Mouse (Mus musculus): ENCODE results near the gene 4930407I10Rik.
A peak's percentile ranks its signal among the peaks of the same experiment; 100 is the strongest.

Gene 4930407I10Rik

GRCm38 (mm10) chr15:82058719-82059201 lies at the start of gene 4930407I10Rik:
TSS of gene 4930407I10Rik (plus strand) at chr15:82059151.
- DNase-seq: no peak

- no peak for DNase-seq
These were observed 47.0 kb upstream of the 4930407I10Rik start for GRCm38 (mm10) chr15:82011947-82012346.

DNA sequence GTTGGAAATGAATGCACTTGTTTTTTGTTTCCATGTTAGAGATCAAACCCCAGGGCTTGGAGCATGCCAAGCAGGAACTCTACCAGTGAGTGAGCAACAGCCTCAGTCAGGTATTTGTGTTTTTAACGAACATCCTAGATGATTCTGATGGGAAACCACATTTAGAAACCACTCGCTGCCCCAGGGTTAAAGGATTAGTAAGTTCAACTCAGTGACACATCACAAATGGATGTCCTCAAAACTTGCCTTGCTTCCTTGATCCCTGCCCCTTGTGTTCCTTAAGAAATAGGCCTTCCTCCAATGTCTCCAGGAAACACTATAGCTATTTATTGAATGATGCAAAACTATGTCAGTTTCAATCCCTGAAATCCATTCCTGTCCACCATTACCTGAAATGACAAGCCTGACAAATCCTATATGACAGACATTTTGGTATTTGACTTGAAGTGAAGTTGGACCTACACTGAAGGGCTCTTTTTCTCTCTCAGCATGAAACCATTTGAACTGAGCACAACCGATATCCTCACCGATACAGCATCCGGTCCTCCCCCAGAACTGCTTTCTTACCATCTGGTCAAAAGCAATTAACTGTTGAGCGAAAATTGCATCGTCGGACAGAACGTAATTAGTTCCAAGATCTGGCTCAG lies 44.1 kb upstream of the 4930407I10Rik start:
- DNase-seq: no peak

GRCm38 (mm10) chr15:82015392-82016100 lies 43.4 kb upstream of the 4930407I10Rik start:
- DNase-seq: peak; percentile 35

- DNase-seq: peak; percentile 99
These were observed 42.7 kb upstream of the 4930407I10Rik start for GRCm38 (mm10) chr15:82016101-82016808.

- no peak for DNase-seq
These were observed 42.1 kb upstream of the 4930407I10Rik start for GRCm38 (mm10) chr15:82016830-82017229.

DNA sequence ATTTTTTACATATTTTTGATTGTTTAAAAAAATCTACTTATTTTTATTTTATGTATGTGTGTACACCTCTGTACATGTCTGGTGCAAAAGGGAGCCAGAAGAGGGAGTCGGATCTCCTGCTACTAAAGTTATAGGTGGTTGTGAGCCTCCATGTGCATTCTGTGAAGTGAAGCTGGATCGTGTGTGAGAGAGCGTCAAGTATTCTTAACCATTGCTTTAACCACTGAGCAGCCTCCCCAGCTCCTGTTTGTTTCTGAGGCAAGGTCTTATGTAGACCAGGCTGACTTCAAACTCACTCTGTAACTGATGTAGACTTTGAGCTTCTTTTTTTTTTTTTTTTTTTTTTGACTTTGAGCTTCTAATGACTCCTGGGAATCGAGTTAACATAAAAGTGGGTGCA lies 41.5 kb upstream of the 4930407I10Rik start:
- DNase-seq: no peak

GRCm38 (mm10) chr15:82019288-82019687 lies 39.7 kb upstream of the 4930407I10Rik start:
- DNase-seq: no peak

DNA sequence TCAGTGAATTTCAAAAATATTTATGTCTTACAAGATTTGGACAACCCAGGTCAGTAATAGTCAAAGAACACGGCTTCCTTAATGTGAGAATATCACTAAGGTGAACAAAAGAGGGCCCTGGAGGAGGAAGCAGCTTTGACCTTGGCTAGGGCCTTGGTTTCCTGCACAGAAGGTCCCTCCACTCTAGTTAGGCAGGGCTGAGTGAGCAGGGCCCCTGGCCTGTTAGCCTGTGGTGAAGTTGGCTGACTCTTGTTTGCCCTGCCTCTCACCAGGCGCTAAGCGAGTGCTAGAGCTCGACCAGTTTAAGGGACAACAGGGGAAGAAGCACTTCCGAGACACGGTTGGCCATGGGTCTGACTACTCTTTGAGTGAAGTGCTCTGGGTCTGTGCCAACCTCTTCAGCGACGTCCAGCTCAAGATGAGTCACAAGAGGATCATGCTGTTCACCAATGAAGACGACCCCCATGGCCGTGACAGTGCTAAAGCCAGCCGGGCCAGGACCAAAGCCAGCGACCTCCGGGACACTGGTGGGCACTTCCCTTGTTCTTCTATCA lies 36.3 kb upstream of the 4930407I10Rik start:
- DNase-seq: no peak

GRCm38 (mm10) chr15:82023965-82024635 lies 34.9 kb upstream of the 4930407I10Rik start:
- DNase-seq: no peak

DNA sequence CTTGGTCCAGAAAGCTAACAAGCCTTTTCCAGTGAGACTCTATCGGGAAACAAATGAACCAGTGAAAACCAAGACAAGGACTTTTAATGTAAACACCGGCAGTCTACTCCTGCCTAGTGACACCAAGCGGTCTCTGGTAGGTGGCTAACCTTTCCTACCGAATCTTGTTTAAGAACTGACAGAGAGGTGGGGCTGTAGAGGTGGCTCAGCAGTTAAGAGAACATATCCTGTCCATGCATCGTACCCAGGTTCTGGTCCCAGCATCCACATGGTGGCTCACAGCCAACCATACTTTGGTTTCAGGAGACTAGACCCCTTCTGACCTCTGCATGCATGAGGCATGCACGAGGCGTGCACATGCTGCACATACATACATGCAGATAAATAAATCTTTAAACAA lies 31.7 kb upstream of the 4930407I10Rik start:
- DNase-seq: no peak

- no peak for DNase-seq
These were observed 31.2 kb upstream of the 4930407I10Rik start for GRCm38 (mm10) chr15:82027726-82028125.

DNA sequence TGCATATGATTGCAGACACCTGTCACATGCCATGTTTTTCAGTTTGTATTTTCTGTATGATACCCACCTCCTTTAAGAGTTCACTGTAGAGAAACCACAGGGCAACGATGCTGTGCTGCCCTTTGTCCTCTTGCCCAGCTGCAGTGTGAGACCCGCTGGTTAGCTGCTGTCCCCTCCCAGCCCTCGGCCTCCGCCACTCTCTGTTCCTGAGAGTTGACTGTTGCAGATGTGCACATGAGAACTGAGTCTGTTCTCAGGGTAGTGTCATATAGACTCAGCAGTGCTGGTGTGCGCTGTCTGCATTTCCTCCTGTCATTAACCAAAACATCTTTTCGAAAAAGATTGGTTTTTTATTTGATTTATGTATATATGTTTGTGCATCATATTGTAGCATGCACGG lies 26.6 kb upstream of the 4930407I10Rik start:
- DNase-seq: no peak

DNA sequence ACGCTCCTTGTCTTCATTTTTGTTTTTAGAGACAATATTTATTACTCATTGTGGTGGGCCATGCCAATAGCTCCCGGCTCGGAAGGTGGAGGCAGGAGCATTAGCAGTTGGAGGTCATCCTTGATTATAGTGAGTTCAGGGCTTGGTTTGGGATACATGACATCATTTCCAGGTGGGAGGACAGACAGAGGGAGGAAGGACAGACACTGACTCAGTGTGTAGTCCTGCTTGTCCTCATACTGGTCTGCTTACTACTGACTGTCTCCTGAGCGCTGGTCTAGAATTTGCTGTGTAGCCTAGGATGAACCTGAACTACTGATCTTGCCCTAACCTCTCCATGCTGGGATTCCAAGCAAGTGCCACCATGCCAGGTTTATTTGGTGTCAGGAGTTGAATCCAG lies 25.2 kb upstream of the 4930407I10Rik start, which contains the start of gene Desi1:
TSS of gene Desi1 (minus strand) at position 101 of the 400 bp plus-strand sequence.
- no peak for DNase-seq

- DNase-seq: peak; percentile 40
These were observed 22.9 kb upstream of the 4930407I10Rik start for GRCm38 (mm10) chr15:82035904-82036689.

DNA sequence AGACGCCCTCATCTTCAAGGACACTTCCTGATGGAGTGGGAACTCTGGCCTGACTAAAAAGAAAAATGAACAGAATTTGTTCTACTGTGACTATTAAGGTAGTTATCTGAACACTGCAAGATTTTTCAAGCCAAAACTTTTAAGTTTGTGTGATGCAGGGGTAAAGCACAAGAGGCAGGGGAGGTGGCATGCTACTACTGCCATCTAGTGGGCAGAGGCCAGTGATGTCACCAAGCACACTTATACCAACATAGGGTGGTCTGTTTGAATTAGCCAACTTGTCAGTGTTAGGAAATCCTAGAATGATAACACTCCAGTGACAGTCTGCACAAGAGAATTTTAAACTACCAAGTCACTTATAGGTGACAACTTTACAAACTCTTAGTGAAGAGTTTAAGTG lies 18.3 kb upstream of the 4930407I10Rik start:
- DNase-seq: peak; percentile 53

- DNase-seq: no peak
These were observed 14.7 kb upstream of the 4930407I10Rik start for GRCm38 (mm10) chr15:82044166-82044784.

- peak; percentile 22 for DNase-seq
These were observed 12.6 kb upstream of the 4930407I10Rik start for GRCm38 (mm10) chr15:82046246-82046891.

GRCm38 (mm10) chr15:82047080-82047883 lies 11.7 kb upstream of the 4930407I10Rik start, which contains the start of gene Snu13:
TSS of gene Snu13 (minus strand) at chr15:82047598.
- peak; percentile 91 for DNase-seq

- no peak for DNase-seq
These were observed 6.4 kb upstream of the 4930407I10Rik start for GRCm38 (mm10) chr15:82052544-82052943.
